Mouse (Mus musculus): ENCODE data around the gene Pgm2l1. TPM values are rescaled to one million over a fixed set of nuclear protein-coding genes. Genes with fewer than 3 reads are reported as not detected.
A peak's percentile ranks its signal among the peaks of the same experiment; 100 is the strongest.

Gene Pgm2l1
- polyA plus RNA-seq, 1 experiment from 2014 or later: 33.7 TPM

GRCm38 (mm10) chr7:100301390-100301789 is 74.2 kb downstream of the Pgm2l1 start:
- 78% methylated on average over 3 of the region's 3 CpGs for WGBS
- Histone ChIP-seq H3K36me3 (ENCODE audit: control insufficient read depth, insufficient read depth, low read length) (no peaks in the 10 kb centered on the region), H3K27me3 (replicated peaks; ENCODE audit: control insufficient read depth, insufficient read depth, low read length) (no peaks in the 10 kb centered on the region), H3K9me3 (ENCODE audit: control insufficient read depth, low read length) (no peaks in the 10 kb centered on the region), H3K4me1 (ENCODE audit: control insufficient read depth, insufficient read depth, low read depth, low read length) (peaks cover 2% of the 10 kb centered on the region; the same call in 1 of the 2 replicates), H3K4me2 (ENCODE audit: low read length) (no peak overlapping the region), H3K27ac (ENCODE audit: low read depth, low read length) (no peak overlapping the region), H3K9ac (ENCODE audit: low read depth, low read length) (no peak overlapping the region), H3K4me3 (ENCODE audit: low read length) (no peak overlapping the region)
- ATAC-seq: no peak

GRCm38 (mm10) chr7:100302316-100302715 is 75.1 kb downstream of the Pgm2l1 start:
- Histone ChIP-seq H3K4me3 (ENCODE audit: low read length) (no peak overlapping the region), H3K4me1 (ENCODE audit: control insufficient read depth, insufficient read depth, low read depth, low read length) (no peaks in the 10 kb centered on the region), H3K27ac (ENCODE audit: low read depth, low read length) (no peak overlapping the region), H3K9me3 (ENCODE audit: control insufficient read depth, low read length) (no peaks in the 10 kb centered on the region), H3K27me3 (replicated peaks; ENCODE audit: control insufficient read depth, insufficient read depth, low read length) (no peaks in the 10 kb centered on the region), H3K36me3 (ENCODE audit: control insufficient read depth, insufficient read depth, low read length) (no peaks in the 10 kb centered on the region), H3K9ac (ENCODE audit: low read depth, low read length) (no peak overlapping the region), H3K4me2 (ENCODE audit: low read length) (no peak overlapping the region)
- peak; percentile 41; the same call in 1 of the 2 replicates for ATAC-seq
- WGBS: 48% methylated on average over 4 of the region's 4 CpGs

- WGBS: 94% methylated on average over 9 of the region's 9 CpGs
- Histone ChIP-seq H3K9ac (ENCODE audit: low read depth, low read length) (no peak overlapping the region), H3K4me3 (ENCODE audit: low read length) (no peak overlapping the region), H3K4me2 (ENCODE audit: low read length) (no peak overlapping the region), H3K27me3 (replicated peaks; ENCODE audit: control insufficient read depth, insufficient read depth, low read length) (no peaks in the 10 kb centered on the region), H3K27ac (ENCODE audit: low read depth, low read length) (no peak overlapping the region), H3K36me3 (ENCODE audit: control insufficient read depth, insufficient read depth, low read length) (no peaks in the 10 kb centered on the region), H3K9me3 (ENCODE audit: control insufficient read depth, low read length) (no peaks in the 10 kb centered on the region), H3K4me1 (ENCODE audit: control insufficient read depth, insufficient read depth, low read depth, low read length) (peaks cover 20% of the 10 kb centered on the region)
- no peak for ATAC-seq
These were observed 78.7 kb downstream of the Pgm2l1 start for GRCm38 (mm10) chr7:100305894-100306293.

- no peaks in the 10 kb centered on the region for H3K36me3 ChIP-seq (ENCODE audit: control insufficient read depth, insufficient read depth, low read length)
- peak overlapping the region; percentile 81 for H3K27ac ChIP-seq (ENCODE audit: low read depth, low read length)
- H3K27me3 ChIP-seq (replicated peaks; ENCODE audit: control insufficient read depth, insufficient read depth, low read length): no peaks in the 10 kb centered on the region
- 51% methylated on average over 6 of the region's 6 CpGs for WGBS
- no peak overlapping the region for H3K4me2 ChIP-seq (ENCODE audit: low read length)
- no peak overlapping the region for H3K4me3 ChIP-seq (ENCODE audit: low read length)
- peak; percentile 91 for ATAC-seq
- H3K9ac ChIP-seq (ENCODE audit: low read depth, low read length): no peak overlapping the region
- no peaks in the 10 kb centered on the region for H3K9me3 ChIP-seq (ENCODE audit: control insufficient read depth, low read length)
- peaks cover 24% of the 10 kb centered on the region for H3K4me1 ChIP-seq (ENCODE audit: control insufficient read depth, insufficient read depth, low read depth, low read length)
These were observed 80.9 kb downstream of the Pgm2l1 start for GRCm38 (mm10) chr7:100307872-100308653.

GRCm38 (mm10) chr7:100309216-100309615 is 82.0 kb downstream of the Pgm2l1 start:
- H3K36me3 ChIP-seq (ENCODE audit: control insufficient read depth, insufficient read depth, low read length): no peaks in the 10 kb centered on the region
- H3K4me3 ChIP-seq (ENCODE audit: low read length): no peak overlapping the region
- peak; percentile 43; the same call in 1 of the 2 replicates for ATAC-seq
- H3K9me3 ChIP-seq (ENCODE audit: control insufficient read depth, low read length): no peaks in the 10 kb centered on the region
- whole genome bisulfite sequencing: 33% methylated on average over 1 of the region's 1 CpGs
- H3K27me3 ChIP-seq (replicated peaks; ENCODE audit: control insufficient read depth, insufficient read depth, low read length): no peaks in the 10 kb centered on the region
- no peak overlapping the region for H3K9ac ChIP-seq (ENCODE audit: low read depth, low read length)
- H3K4me1 ChIP-seq (ENCODE audit: control insufficient read depth, insufficient read depth, low read depth, low read length): peaks cover 24% of the 10 kb centered on the region
- H3K27ac ChIP-seq (ENCODE audit: low read depth, low read length): peak overlapping the region; percentile 26
- H3K4me2 ChIP-seq (ENCODE audit: low read length): no peak overlapping the region

- WGBS: 19% methylated on average over 6 of the region's 6 CpGs
- Histone ChIP-seq H3K4me2 (ENCODE audit: low read length) (no peak overlapping the region), H3K27ac (ENCODE audit: low read depth, low read length) (peak overlapping the region; percentile 26), H3K27me3 (replicated peaks; ENCODE audit: control insufficient read depth, insufficient read depth, low read length) (no peaks in the 10 kb centered on the region), H3K4me3 (ENCODE audit: low read length) (no peak overlapping the region), H3K9ac (ENCODE audit: low read depth, low read length) (no peak overlapping the region), H3K36me3 (ENCODE audit: control insufficient read depth, insufficient read depth, low read length) (no peaks in the 10 kb centered on the region), H3K9me3 (ENCODE audit: control insufficient read depth, low read length) (no peaks in the 10 kb centered on the region), H3K4me1 (ENCODE audit: control insufficient read depth, insufficient read depth, low read depth, low read length) (peaks cover 24% of the 10 kb centered on the region)
- no peak for ATAC-seq
These were observed 82.5 kb downstream of the Pgm2l1 start for GRCm38 (mm10) chr7:100309679-100310078.

GRCm38 (mm10) chr7:100310290-100310689 is 83.1 kb downstream of the Pgm2l1 start:
- no peaks in the 10 kb centered on the region for H3K27me3 ChIP-seq (replicated peaks; ENCODE audit: control insufficient read depth, insufficient read depth, low read length)
- 64% methylated on average over 12 of the region's 12 CpGs for WGBS

GRCm38 (mm10) chr7:100312716-100313115 is 85.5 kb downstream of the Pgm2l1 start:
- Histone ChIP-seq H3K4me3 (ENCODE audit: low read length) (no peak overlapping the region), H3K27me3 (replicated peaks; ENCODE audit: control insufficient read depth, insufficient read depth, low read length) (no peaks in the 10 kb centered on the region), H3K4me2 (ENCODE audit: low read length) (no peak overlapping the region), H3K9me3 (ENCODE audit: control insufficient read depth, low read length) (no peaks in the 10 kb centered on the region), H3K4me1 (ENCODE audit: control insufficient read depth, insufficient read depth, low read depth, low read length) (peaks cover 20% of the 10 kb centered on the region), H3K36me3 (ENCODE audit: control insufficient read depth, insufficient read depth, low read length) (no peaks in the 10 kb centered on the region), H3K9ac (ENCODE audit: low read depth, low read length) (no peak overlapping the region), H3K27ac (ENCODE audit: low read depth, low read length) (no peak overlapping the region)
- no peak for ATAC-seq
- 85% methylated on average over 4 of the region's 4 CpGs for WGBS

More at GRCm38 (mm10) chr7:100310290-100310689, 83.1 kb downstream of the Pgm2l1 start:
- Histone ChIP-seq H3K4me3 (ENCODE audit: low read length) (no peak overlapping the region), H3K36me3 (ENCODE audit: control insufficient read depth, insufficient read depth, low read length) (no peaks in the 10 kb centered on the region), H3K27ac (ENCODE audit: low read depth, low read length) (no peak overlapping the region), H3K9me3 (ENCODE audit: control insufficient read depth, low read length) (no peaks in the 10 kb centered on the region), H3K4me1 (ENCODE audit: control insufficient read depth, insufficient read depth, low read depth, low read length) (peaks cover 24% of the 10 kb centered on the region), H3K4me2 (ENCODE audit: low read length) (no peak overlapping the region), H3K9ac (ENCODE audit: low read depth, low read length) (no peak overlapping the region)
- no peak for ATAC-seq

- WGBS: 94% methylated on average over 8 of the region's 8 CpGs
- Histone ChIP-seq H3K9ac (ENCODE audit: low read depth, low read length) (no peak overlapping the region), H3K36me3 (ENCODE audit: control insufficient read depth, insufficient read depth, low read length) (no peaks in the 10 kb centered on the region; the same call in 1 of the 2 replicates), H3K4me2 (ENCODE audit: low read length) (no peak overlapping the region), H3K4me3 (ENCODE audit: low read length) (no peak overlapping the region), H3K27ac (ENCODE audit: low read depth, low read length) (no peak overlapping the region), H3K27me3 (replicated peaks; ENCODE audit: control insufficient read depth, insufficient read depth, low read length) (no peaks in the 10 kb centered on the region), H3K4me1 (ENCODE audit: control insufficient read depth, insufficient read depth, low read depth, low read length) (no peaks in the 10 kb centered on the region), H3K9me3 (ENCODE audit: control insufficient read depth, low read length) (no peaks in the 10 kb centered on the region)
- ATAC-seq: no peak
These were observed 89.7 kb downstream of the Pgm2l1 start for GRCm38 (mm10) chr7:100316924-100317323.
